Mouse (Mus musculus) liver, adult 2 months (tissue): ENCODE results near the gene Mpdu1.

Experiments used
- CTCF ChIP-seq: fragments of 200-500 bp; IDR thresholded peaks from 2 replicates; pipeline ENCODE4 v1.5.1; 2011; ENCODE audit warnings: low read depth, low read length, control low read depth
- POLR2A ChIP-seq: fragments of 200-500 bp; IDR thresholded peaks from 2 replicates; pipeline ENCODE4 v1.6.1; 2011; ENCODE audit warnings: low read length, control low read depth; ENCODE audit not compliant: insufficient read depth; ENCODE audit errors: extremely low read depth

GRCm38 (mm10) chr11:69683576-69683975 is 21.1 kb upstream of the Mpdu1 start:
- TF ChIP-seq CTCF (no peak), POLR2A (no peak)
